Mouse (Mus musculus): Measurements from ENCODE around the gene S1pr5. TPM values are rescaled to one million over a fixed set of nuclear protein-coding genes. Genes with fewer than 3 reads are reported as not detected.
"Not testable (repeated sequence)": the region's sequence is repeated elsewhere in the genome, so short reads cannot be mapped to it uniquely, and the experiment has no call there.

The S1pr5 gene
- 10 to 100 TPM; 10.6 to 10.9 TPM for total RNA-seq (2021)
- long read RNA-seq, experiment 1, transcript S1pr5-201 (3 exons, 2,500 nt): major isoform, 5 of 19 reads
- long read RNA-seq, experiment 1, partial matches to known transcripts: 14 of 19 reads
- long read RNA-seq, experiment 1, other reads (novel, unspliced or antisense): 0 of 19 reads
- long read RNA-seq, experiment 2, transcript S1pr5-201 (3 exons, 2,500 nt): major isoform, 9 of 21 reads
- long read RNA-seq, experiment 2, partial matches to known transcripts: 11 of 21 reads
- long read RNA-seq, experiment 2, other reads (novel, unspliced or antisense): 1 of 21 reads

- H3K27ac ChIP-seq: peak within 1 kb of the TSS; percentile 82
- DNase-seq (ENCODE audit: low spot score in 2 of 2): peak in 1 of 2 experiments; percentile 25
Measured at GRCm38 (mm10) chr9:21248326-21248725, at the start of gene S1pr5. Gene S1pr5 (minus strand): TSS chr9:21248443.

GRCm38 (mm10) chr9:21292271-21292670 lies 44.0 kb upstream of the S1pr5 start:
- no peak for TF ChIP-seq CTCF (conservative IDR thresholded peaks at IDR 0.05)
- H3K27ac ChIP-seq: no peak overlapping the region
- no peak overlapping the region for H3K4me3 ChIP-seq
- DNase-seq (ENCODE audit: low spot score in 2 of 2): no peak

More at GRCm38 (mm10) chr9:21248326-21248725, at the start of gene S1pr5:
- no peak for TF ChIP-seq CTCF (conservative IDR thresholded peaks at IDR 0.05)
- peak within 1 kb of the TSS; percentile 27; the same call in 1 of the 2 replicates for H3K4me3 ChIP-seq

- not testable (repeated sequence) for H3K27ac ChIP-seq; DNase-seq (ENCODE audit: low spot score in 2 of 2)
- H3K4me3 ChIP-seq: peak overlapping the region; percentile 94
Measured at GRCm38 (mm10) chr9:21291868-21292267, 43.6 kb upstream of the S1pr5 start.

- H3K27ac ChIP-seq: peak within 1 kb of the TSS; percentile 95
- peak; percentile 98 to 100 for DNase-seq (ENCODE audit: low spot score in 2 of 2)
- peak; percentile 65 for TF ChIP-seq CTCF (conservative IDR thresholded peaks at IDR 0.05)
- peak within 1 kb of the TSS; percentile 94 for H3K4me3 ChIP-seq
Measured at GRCm38 (mm10) chr9:21291022-21291787, 43.0 kb upstream of the S1pr5 start, which contains the start of gene Cdkn2d. Gene Cdkn2d (minus strand): TSS chr9:21291407.

GRCm38 (mm10) chr9:21290589-21290988 lies 42.3 kb upstream of the S1pr5 start:
- DNase-seq (ENCODE audit: low spot score in 2 of 2): peak; percentile 42 to 52
- Histone ChIP-seq H3K27ac (peak overlapping the region; percentile 95), H3K4me3 (peak overlapping the region; percentile 94)
- no peak for TF ChIP-seq CTCF (conservative IDR thresholded peaks at IDR 0.05)

GRCm38 (mm10) chr9:21289337-21289671 lies 41.1 kb upstream of the S1pr5 start:
- peak overlapping the region; percentile 95; the same call in 1 of the 2 replicates for H3K27ac ChIP-seq
- DNase-seq (ENCODE audit: low spot score in 2 of 2): no peak
- no peak overlapping the region; the same call in 1 of the 2 replicates for H3K4me3 ChIP-seq
- no peak for TF ChIP-seq CTCF (conservative IDR thresholded peaks at IDR 0.05)

GRCm38 (mm10) chr9:21288404-21289336 lies 40.4 kb upstream of the S1pr5 start:
- no peak for DNase-seq (ENCODE audit: low spot score in 2 of 2)
- Histone ChIP-seq H3K4me3 (peak overlapping the region; percentile 71), H3K27ac (peak overlapping the region; percentile 93)
- no peak for TF ChIP-seq CTCF (conservative IDR thresholded peaks at IDR 0.05)

GRCm38 (mm10) chr9:21287571-21288402 lies 39.5 kb upstream of the S1pr5 start, which contains the start of gene Kri1:
Gene Kri1 (minus strand): TSS chr9:21287969.
- peak within 1 kb of the TSS; percentile 71 for H3K4me3 ChIP-seq
- peak; percentile 97 for DNase-seq (ENCODE audit: low spot score in 2 of 2)
- TF ChIP-seq CTCF (conservative IDR thresholded peaks at IDR 0.05): peak; percentile 27; the same call in 1 of the 2 replicates
- peak within 1 kb of the TSS; percentile 93 for H3K27ac ChIP-seq

GRCm38 (mm10) chr9:21286753-21287152 lies 38.5 kb upstream of the S1pr5 start:
- Histone ChIP-seq H3K27ac (peak overlapping the region; percentile 93), H3K4me3 (peak overlapping the region; percentile 71)
- no peak for TF ChIP-seq CTCF (conservative IDR thresholded peaks at IDR 0.05)
- no peak for DNase-seq (ENCODE audit: low spot score in 2 of 2)

- TF ChIP-seq CTCF (conservative IDR thresholded peaks at IDR 0.05): no peak
- DNase-seq (ENCODE audit: low spot score in 2 of 2): no peak
Measured at GRCm38 (mm10) chr9:21283994-21284393, 35.8 kb upstream of the S1pr5 start.

GRCm38 (mm10) chr9:21283591-21283990 lies 35.3 kb upstream of the S1pr5 start:
- H3K27ac ChIP-seq: no peak overlapping the region
- H3K4me3 ChIP-seq: no peak overlapping the region
- TF ChIP-seq CTCF (conservative IDR thresholded peaks at IDR 0.05): peak; percentile 42
- no peak for DNase-seq (ENCODE audit: low spot score in 2 of 2)

More at GRCm38 (mm10) chr9:21283994-21284393, 35.8 kb upstream of the S1pr5 start:
- Histone ChIP-seq H3K27ac (no peak overlapping the region), H3K4me3 (no peak overlapping the region)
